Mouse (Mus musculus) megakaryocyte, embryonic 14.5 days (primary cell): ENCODE measurements around the gene Maml3.

Source experiments
- FLI1 ChIP-seq: IDR thresholded peaks from 2 replicates; pipeline ENCODE4 v1.6.1; 2012; ENCODE audit warnings: low read length, inconsistent platforms, mixed read lengths
- GATA1 ChIP-seq: IDR thresholded peaks from 3 replicates; pipeline ENCODE4 v1.6.1; 2012; ENCODE audit warnings: mixed read lengths, low read length, inconsistent platforms, borderline replicate concordance

GRCm38 (mm10) chr3:51885487-51885886 is 219.4 kb downstream of the Maml3 start:
- TF ChIP-seq FLI1: no peak
- no peak for TF ChIP-seq GATA1
